Mouse (Mus musculus) lung, adult 2 months (tissue): ENCODE results near the gene Pls1. TPM values are rescaled to one million over a fixed set of nuclear protein-coding genes. Genes with fewer than 3 reads are reported as not detected.

ENCODE experiments used
- DNase-seq: peaks from one replicate; pipeline ENCODE4 v3.0.0; 2022
- H3K4me1 ChIP-seq: fragments of 200-500 bp; 2 replicates; pipeline ENCODE4 v1.6.1; 2011; ENCODE audit warnings: low read length; ENCODE audit not compliant: control insufficient read depth, insufficient read depth
- H3K4me3 ChIP-seq: fragments of 200-500 bp; replicated peaks from 2 replicates; pipeline ENCODE3; 2011; ENCODE audit warnings: low read depth, mild to moderate bottlenecking, control low read depth, low read length; ENCODE audit errors: extremely low read depth
- CTCF ChIP-seq: fragments of 200-500 bp; IDR thresholded peaks from 2 replicates; pipeline ENCODE4 v1.5.1; 2011; ENCODE audit warnings: mild to moderate bottlenecking, low read length, control low read depth; ENCODE audit not compliant: insufficient read depth
- POLR2A ChIP-seq: fragments of 200-500 bp; IDR thresholded peaks from 2 replicates; pipeline ENCODE4 v1.6.1; 2011; ENCODE audit warnings: low read depth, mild to moderate bottlenecking, control low read depth, low read length, borderline replicate concordance; ENCODE audit errors: extremely low read depth
- WGBS: fragments of 180-500 bp; shearing (Covaris S2); methylation state at CpG from one replicate; pipeline ENCODE4 v1.1.7; 2018; 5-methylcytosine and 5-hydroxymethylcytosine counted together
- polyA plus RNA-seq: library from polyadenylated mRNA; depleted of rRNA; stranded (reverse); fragments of >200 nt; gene quantifications from 2 replicates; pipeline ENCODE4 v1.2.3, GENCODE M21; 2012

Gene Pls1
- polyA plus RNA-seq, 1 experiment, result 3.8 TPM

- 96% methylated on average over 4 of the region's 4 CpGs for WGBS
- no peak for DNase-seq
- Histone ChIP-seq H3K4me1 (no peaks in the 10 kb centered on the region), H3K4me3 (no peak overlapping the region)
- TF ChIP-seq CTCF, result no peak
- TF ChIP-seq POLR2A, result no peak
Measured at GRCm38 (mm10) chr9:95811817-95812216, 33.3 kb downstream of the Pls1 start.

GRCm38 (mm10) chr9:95809596-95809995, 35.5 kb downstream of the Pls1 start:
- Histone ChIP-seq H3K4me3 (no peak overlapping the region), H3K4me1 (no peaks in the 10 kb centered on the region)
- 74% methylated on average over 4 of the region's 4 CpGs for WGBS
- DNase-seq, result no peak
- TF ChIP-seq CTCF, result no peak
- no peak for TF ChIP-seq POLR2A

- no peak for TF ChIP-seq CTCF
- TF ChIP-seq POLR2A, result no peak
- DNase-seq, result no peak
- Histone ChIP-seq H3K4me1 (no peaks in the 10 kb centered on the region), H3K4me3 (no peak overlapping the region)
- 73% methylated on average over 12 of the region's 12 CpGs for WGBS
Measured at GRCm38 (mm10) chr9:95805449-95805848, 39.7 kb downstream of the Pls1 start.

GRCm38 (mm10) chr9:95803783-95804182, 41.3 kb downstream of the Pls1 start:
- TF ChIP-seq POLR2A (no peak), CTCF (no peak)
- no peak for DNase-seq
- H3K4me1 ChIP-seq, result no peaks in the 10 kb centered on the region
- WGBS, result 70% methylated on average over 3 of the region's 3 CpGs
- H3K4me3 ChIP-seq, result no peak overlapping the region

- WGBS, result 52% methylated on average over 10 of the region's 10 CpGs
Measured at GRCm38 (mm10) chr9:95801610-95802451, 43.3 kb downstream of the Pls1 start.

GRCm38 (mm10) chr9:95796323-95796722, 48.8 kb downstream of the Pls1 start:
- no peak overlapping the region for H3K4me3 ChIP-seq
- no peak for TF ChIP-seq CTCF
- TF ChIP-seq POLR2A, result no peak
- whole genome bisulfite sequencing, result 87% methylated on average over 2 of the region's 2 CpGs

More at GRCm38 (mm10) chr9:95801610-95802451, 43.3 kb downstream of the Pls1 start:
- Histone ChIP-seq H3K4me3 (no peak overlapping the region), H3K4me1 (no peaks in the 10 kb centered on the region)
- TF ChIP-seq POLR2A (no peak), CTCF (no peak)
- DNase-seq, result no peak

GRCm38 (mm10) chr9:95795844-95796243, 49.3 kb downstream of the Pls1 start:
- DNase-seq, result no peak
- WGBS, result 82% methylated on average over 5 of the region's 5 CpGs
- no peak overlapping the region for H3K4me3 ChIP-seq
- no peaks in the 10 kb centered on the region for H3K4me1 ChIP-seq
- TF ChIP-seq POLR2A (no peak), CTCF (no peak)

More at GRCm38 (mm10) chr9:95796323-95796722, 48.8 kb downstream of the Pls1 start:
- H3K4me1 ChIP-seq, result no peaks in the 10 kb centered on the region
- no peak for DNase-seq

- DNase-seq, result no peak
- TF ChIP-seq CTCF, result no peak
- TF ChIP-seq POLR2A, result no peak
- no peaks in the 10 kb centered on the region for H3K4me1 ChIP-seq
- H3K4me3 ChIP-seq, result no peak overlapping the region
- WGBS, result 83% methylated on average over 2 of the region's 2 CpGs
Measured at GRCm38 (mm10) chr9:95795077-95795784, 49.9 kb downstream of the Pls1 start.

- no peak for TF ChIP-seq CTCF
- no peak for TF ChIP-seq POLR2A
- H3K4me3 ChIP-seq, result no peak overlapping the region
- 80% methylated on average over 15 of the region's 15 CpGs for WGBS
- no peaks in the 10 kb centered on the region for H3K4me1 ChIP-seq
- no peak for DNase-seq
Measured at GRCm38 (mm10) chr9:95793986-95794744, 50.9 kb downstream of the Pls1 start.
